8 mouse cellular contexts compared by ENCODE assay signal in genomic region chr7:34811531-34812526, GRCm38 (mm10). TPM values are rescaled to one million over a fixed set of nuclear protein-coding genes. Genes with fewer than 3 reads are reported as not detected.
DNase-seq lines count a peak whose midpoint lies in the region; ATAC-seq and TF ChIP-seq lines count a peak whose summit lies in the region.

No protein-coding gene starts in this region.

- TF ChIP-seq POLR2A in liver, adult 2 months (IDR thresholded peaks at IDR 0.05; ENCODE audit: extremely low read depth, insufficient read depth, low read length) = no peak
- no peak for TF ChIP-seq POLR2A in brain, embryonic 14.5 days (IDR thresholded peaks at IDR 0.05; ENCODE audit: borderline replicate concordance, extremely low read depth, insufficient read depth, insufficient read length, poor library complexity, severe bottlenecking)
- TF ChIP-seq POLR2A in limb, embryonic 14.5 days (IDR thresholded peaks at IDR 0.05; ENCODE audit: borderline replicate concordance, extremely low read depth, insufficient read depth, insufficient read length) = no peak

- DNase-seq in liver, adult 2 months (ENCODE audit: extremely low read depth, low read depth, low spot score) = no peak
- no peak for DNase-seq in liver
- DNase-seq in brain, embryonic 14.5 days (ENCODE audit: low read depth) = peak; percentile 41
- DNase-seq in limb, embryonic 14.5 days (ENCODE audit: low spot score) = no peak
- DNase-seq in cerebellum, postnatal 36 days = no peak
- no peak for DNase-seq in B cell, adult 2 months

- peak overlapping the region; percentile 61 for H3K4me3 ChIP-seq in liver, adult 2 months (ENCODE audit: insufficient read depth, low read depth, low read length)
- H3K4me3 ChIP-seq in heart, embryonic 16.5 days (ENCODE audit: low read length) = peak overlapping the region; percentile 67
- H3K4me3 ChIP-seq in limb, embryonic 14.5 days (replicated peaks; ENCODE audit: low read length) = peak overlapping the region; percentile 57
- peak overlapping the region; percentile 64 for H3K4me3 ChIP-seq in neural tube, embryonic 13.5 days

- H3K4me2 ChIP-seq in heart, embryonic 16.5 days (ENCODE audit: low read depth, low read length) = peak overlapping the region; percentile 97
- peak overlapping the region; percentile 94 for H3K4me2 ChIP-seq in limb, embryonic 14.5 days (replicated peaks; ENCODE audit: low read depth, low read length, severe bottlenecking)
- peak overlapping the region; percentile 83 for H3K4me2 ChIP-seq in neural tube, embryonic 13.5 days

- H3K27ac ChIP-seq in liver, adult 2 months (replicated peaks; ENCODE audit: insufficient read depth, low read depth, low read length) = no peak overlapping the region
- H3K27ac ChIP-seq in heart, embryonic 16.5 days (ENCODE audit: low read length) = no peak overlapping the region
- no peak overlapping the region for H3K27ac ChIP-seq in limb, embryonic 14.5 days (replicated peaks; ENCODE audit: low read depth, low read length)
- H3K27ac ChIP-seq in neural tube, embryonic 13.5 days (replicated peaks) = peak overlapping the region; percentile 74

- H3K27me3 ChIP-seq in liver, adult 2 months (ENCODE audit: control insufficient read depth, insufficient read depth, low read length) = peaks cover 2% of the 10 kb centered on the region; the same call in 1 of the 2 replicates
- H3K27me3 ChIP-seq in heart, embryonic 16.5 days (ENCODE audit: control insufficient read depth, insufficient read depth, low read length) = peaks cover 58% of the 10 kb centered on the region
- peaks cover 45% of the 10 kb centered on the region for H3K27me3 ChIP-seq in limb, embryonic 14.5 days (ENCODE audit: control insufficient read depth, insufficient read depth, low read length)
- H3K27me3 ChIP-seq in neural tube, embryonic 13.5 days = peaks cover 69% of the 10 kb centered on the region

- H3K9ac ChIP-seq in liver, adult 2 months (ENCODE audit: low read depth, low read length) = 0 out of 2 replicates have a peak overlapping the region, but pooled peaks have one; percentile 37
- peak overlapping the region; percentile 49 for H3K9ac ChIP-seq in heart, embryonic 16.5 days (ENCODE audit: low read length)
- H3K9ac ChIP-seq in limb, embryonic 14.5 days (ENCODE audit: low read depth, low read length, severe bottlenecking) = peak overlapping the region; percentile 48
- H3K9ac ChIP-seq in neural tube, embryonic 13.5 days = peak overlapping the region; percentile 76

- ATAC-seq in heart, embryonic 16.5 days (replicated peaks; ENCODE audit: extremely low read depth, insufficient read depth, low FRiP score) = 0 out of 2 replicates have a peak, but pooled peaks have one; percentile 4
- 0 out of 2 replicates have a peak, but pooled peaks have one; percentile 28 for ATAC-seq in limb, embryonic 14.5 days (ENCODE audit: low FRiP score, low read depth)
- peak; percentile 66 for ATAC-seq in neural tube, embryonic 13.5 days (ENCODE audit: low read depth)

- 2% methylated on average over 66 of the region's 66 CpGs for WGBS in liver, adult 2 months
- WGBS in heart, embryonic 16.5 days = under 1% methylated on average over 66 of the region's 66 CpGs
- 3% methylated on average over 56 of the region's 66 CpGs for WGBS in limb, embryonic 14.5 days
- under 1% methylated on average over 66 of the region's 66 CpGs for WGBS in neural tube, embryonic 13.5 days

- no peaks in the 10 kb centered on the region for H3K36me3 ChIP-seq in liver, adult 2 months (ENCODE audit: control insufficient read depth, insufficient read depth, low read length)
- no peaks in the 10 kb centered on the region for H3K36me3 ChIP-seq in heart, embryonic 16.5 days (ENCODE audit: control insufficient read depth, insufficient read depth)
- H3K36me3 ChIP-seq in limb, embryonic 14.5 days (ENCODE audit: control insufficient read depth, insufficient read depth, low read length) = no peaks in the 10 kb centered on the region
- H3K36me3 ChIP-seq in neural tube, embryonic 13.5 days = no peaks in the 10 kb centered on the region

- no peak for TF ChIP-seq CTCF in liver, adult 2 months (IDR thresholded peaks at IDR 0.05; ENCODE audit: low read depth, low read length)
- TF ChIP-seq CTCF in brain, embryonic 14.5 days (IDR thresholded peaks at IDR 0.05; ENCODE audit: borderline replicate concordance, extremely low read depth, insufficient read depth, insufficient read length) = no peak

- H3K4me1 ChIP-seq in liver, adult 2 months (ENCODE audit: control insufficient read depth, insufficient read depth, low read length) = no peaks in the 10 kb centered on the region; the same call in 1 of the 2 replicates
- H3K4me1 ChIP-seq in heart, embryonic 16.5 days (ENCODE audit: control insufficient read depth, insufficient read depth, low read length) = peaks cover 7% of the 10 kb centered on the region
- peaks cover 6% of the 10 kb centered on the region; the same call in 1 of the 2 replicates for H3K4me1 ChIP-seq in limb, embryonic 14.5 days (ENCODE audit: control insufficient read depth, insufficient read depth, low read length)
- peaks cover 55% of the 10 kb centered on the region for H3K4me1 ChIP-seq in neural tube, embryonic 13.5 days (replicated peaks)

- H3K79me2 ChIP-seq in liver, adult 2 months (ENCODE audit: control insufficient read depth, insufficient read depth, low read length) = no peaks in the 10 kb centered on the region

- no peaks in the 10 kb centered on the region for H3K9me3 ChIP-seq in heart, embryonic 16.5 days (replicated peaks; ENCODE audit: control insufficient read depth, low read length)
- H3K9me3 ChIP-seq in limb, embryonic 14.5 days (ENCODE audit: control insufficient read depth, low read length) = no peaks in the 10 kb centered on the region
- no peaks in the 10 kb centered on the region for H3K9me3 ChIP-seq in neural tube, embryonic 13.5 days

RNA-seq across cellular contexts. Expression of gene Chst8, which starts 0.7 kb away (rescaled TPM):
- total RNA-seq in liver, adult 2 months (2014; rRNA removed) = 0.07 and 0.28 TPM in 2 replicates
- polyA plus RNA-seq in liver, adult 2 months (2012; rRNA removed) = 0.09 and 0.35 TPM in 2 replicates
- polyA plus RNA-seq in brain, embryonic 14.5 days (2012; rRNA removed) = 13.3 and 13.6 TPM in 2 replicates
- polyA plus RNA-seq in heart, embryonic 16.5 days (2015; fragmentation: Nextera tagmentation; extraction: Ambion mirVana) = 0.75 and 1.2 TPM in 2 replicates
- polyA plus RNA-seq in limb, embryonic 14.5 days (2012; rRNA removed) = 1.3 and 2.0 TPM in 2 replicates
- polyA plus RNA-seq in limb, embryonic 14.5 days (2014; fragmentation: Nextera tagmentation; extraction: Ambion mirVana) = 0.80 and 1.1 TPM in 2 replicates
- polyA plus RNA-seq in neural tube, embryonic 13.5 days (2015; fragmentation: Nextera tagmentation; extraction: Ambion mirVana) = 32.3 and 42.1 TPM in 2 replicates

Comparison
In these comparisons a context has a peak if more than half of its experiments do, and no peak if none do; other contexts are left out.
1. ATAC-seq: peak in every context shown above with its lines; median percentile 66 in neural tube, embryonic 13.5 days; 28 in limb, embryonic 14.5 days; 4 in heart, embryonic 16.5 days.